Comparison of ENCODE assay signal across 8 mouse cellular contexts in genomic region chr7:70348064-70348976, GRCm38 (mm10). TPM values are rescaled to one million over a fixed set of nuclear protein-coding genes. Genes with fewer than 3 reads are reported as not detected.
DNase-seq lines count a peak whose midpoint lies in the region; ATAC-seq and TF ChIP-seq lines count a peak whose summit lies in the region.

No protein-coding gene starts in this region.

- H3K4me3 ChIP-seq in embryonic facial prominence, embryonic 12.5 days, result peak overlapping the region; percentile 17
- no peak overlapping the region for H3K4me3 ChIP-seq in intestine, postnatal 0 days (ENCODE audit: low read depth, low read length)
- peak overlapping the region; percentile 15 for H3K4me3 ChIP-seq in midbrain, embryonic 15.5 days

- H3K9ac ChIP-seq in embryonic facial prominence, embryonic 12.5 days, result peak overlapping the region; percentile 52
- H3K9ac ChIP-seq in intestine, postnatal 0 days (ENCODE audit: low read depth, low read length), result no peak overlapping the region
- peak overlapping the region; percentile 34 for H3K9ac ChIP-seq in midbrain, embryonic 15.5 days

- ATAC-seq in embryonic facial prominence, embryonic 12.5 days (ENCODE audit: insufficient number of reproducible peaks, insufficient read depth, low FRiP score, low TSS enrichment), result no peak
- no peak for ATAC-seq in intestine, postnatal 0 days
- ATAC-seq in midbrain, embryonic 15.5 days (replicated peaks), result no peak
- ATAC-seq in megakaryocyte, adult 5-6 weeks (ENCODE audit: poor library complexity, severe bottlenecking), result no peak

- peaks cover 32% of the 10 kb centered on the region for H3K27me3 ChIP-seq in embryonic facial prominence, embryonic 12.5 days
- peaks cover 3% of the 10 kb centered on the region for H3K27me3 ChIP-seq in intestine, postnatal 0 days (replicated peaks; ENCODE audit: control insufficient read depth, insufficient read depth, low read length)
- peaks cover 58% of the 10 kb centered on the region for H3K27me3 ChIP-seq in midbrain, embryonic 15.5 days (replicated peaks)

- no peaks in the 10 kb centered on the region for H3K9me3 ChIP-seq in embryonic facial prominence, embryonic 12.5 days
- H3K9me3 ChIP-seq in intestine, postnatal 0 days (ENCODE audit: control insufficient read depth), result no peaks in the 10 kb centered on the region
- H3K9me3 ChIP-seq in midbrain, embryonic 15.5 days, result no peaks in the 10 kb centered on the region

- peak; percentile 92 for DNase-seq in heart, adult 11 months
- DNase-seq in heart, postnatal 4 days, result no peak
- no peak for DNase-seq in cerebellum, postnatal 25 days
- DNase-seq in adrenal gland, postnatal 36 days, result no peak

- peak overlapping the region; percentile 82 for H3K4me2 ChIP-seq in embryonic facial prominence, embryonic 12.5 days (replicated peaks)
- peak overlapping the region; percentile 6; the same call in 1 of the 2 replicates for H3K4me2 ChIP-seq in intestine, postnatal 0 days (replicated peaks; ENCODE audit: low read depth)
- peak overlapping the region; percentile 60 for H3K4me2 ChIP-seq in midbrain, embryonic 15.5 days

- no peak for TF ChIP-seq CTCF in intestine, postnatal 0 days (IDR thresholded peaks at IDR 0.05; ENCODE audit: low read depth)

- peaks cover 62% of the 10 kb centered on the region for H3K4me1 ChIP-seq in embryonic facial prominence, embryonic 12.5 days
- H3K4me1 ChIP-seq in intestine, postnatal 0 days (replicated peaks; ENCODE audit: control insufficient read depth, insufficient read depth, low read length), result no peaks in the 10 kb centered on the region; the same call in 1 of the 2 replicates
- H3K4me1 ChIP-seq in midbrain, embryonic 15.5 days, result peaks cover 25% of the 10 kb centered on the region

- H3K36me3 ChIP-seq in embryonic facial prominence, embryonic 12.5 days, result no peaks in the 10 kb centered on the region
- H3K36me3 ChIP-seq in intestine, postnatal 0 days (ENCODE audit: control insufficient read depth, insufficient read depth), result no peaks in the 10 kb centered on the region
- no peaks in the 10 kb centered on the region for H3K36me3 ChIP-seq in midbrain, embryonic 15.5 days (replicated peaks)

- WGBS in embryonic facial prominence, embryonic 12.5 days, result 5% methylated on average over 30 of the region's 30 CpGs
- 63% methylated on average over 30 of the region's 30 CpGs for WGBS in intestine, postnatal 0 days
- WGBS in midbrain, embryonic 15.5 days, result 13% methylated on average over 30 of the region's 30 CpGs

- H3K27ac ChIP-seq in embryonic facial prominence, embryonic 12.5 days, result peak overlapping the region; percentile 98
- no peak overlapping the region for H3K27ac ChIP-seq in intestine, postnatal 0 days (ENCODE audit: low read depth, low read length)
- peak overlapping the region; percentile 84 for H3K27ac ChIP-seq in midbrain, embryonic 15.5 days

RNA-seq across cellular contexts. Expression of gene Nr2f2, which starts 18.2 kb away (rescaled TPM):
- 10 to 100 TPM; 34.3 to 35.0 TPM for total RNA-seq in heart, postnatal 4 days (2021)
- polyA plus RNA-seq in embryonic facial prominence, embryonic 12.5 days (2016; fragmentation: Nextera tagmentation; extraction: Ambion mirVana), result 96.9 and 99.0 TPM in 2 replicates
- 17.9 and 19.1 TPM in 2 replicates for polyA plus RNA-seq in intestine, postnatal 0 days (2015; fragmentation: Nextera tagmentation; extraction: Ambion mirVana)
- polyA plus RNA-seq in midbrain, embryonic 15.5 days (2015; fragmentation: Nextera tagmentation; extraction: Ambion mirVana), result 84.8 and 98.4 TPM in 2 replicates
- total RNA-seq in adrenal gland, postnatal 36 days (2021), result 100 to 1,000 TPM in 1 of 2 experiments, 10 to 100 TPM in 1; 99.5 to 128 TPM
- total RNA-seq in megakaryocyte, adult 5-6 weeks (2015), result not detected in 2 replicates
- total RNA-seq in megakaryocyte, adult 5-6 weeks (2017), result not detected in 2 replicates

Comparison
In these comparisons a context has a peak if more than half of its experiments do, and no peak if none do; other contexts are left out.
1. H3K4me2 ChIP-seq: peak in every context shown above with its lines; median percentile 82 in embryonic facial prominence, embryonic 12.5 days; 60 in midbrain, embryonic 15.5 days; 6 in intestine, postnatal 0 days.
2. RNA of gene Nr2f2, which starts 18.2 kb away (total RNA-seq): 99.5 to 128 TPM in adrenal gland, postnatal 36 days and 34.3 to 35.0 TPM in heart, postnatal 4 days; not detected in megakaryocyte, adult 5-6 weeks; every median in the first group is over 10 times any median in the second.